ENCODE assay signal across 17 mouse cellular contexts in the genomic region with DNA sequence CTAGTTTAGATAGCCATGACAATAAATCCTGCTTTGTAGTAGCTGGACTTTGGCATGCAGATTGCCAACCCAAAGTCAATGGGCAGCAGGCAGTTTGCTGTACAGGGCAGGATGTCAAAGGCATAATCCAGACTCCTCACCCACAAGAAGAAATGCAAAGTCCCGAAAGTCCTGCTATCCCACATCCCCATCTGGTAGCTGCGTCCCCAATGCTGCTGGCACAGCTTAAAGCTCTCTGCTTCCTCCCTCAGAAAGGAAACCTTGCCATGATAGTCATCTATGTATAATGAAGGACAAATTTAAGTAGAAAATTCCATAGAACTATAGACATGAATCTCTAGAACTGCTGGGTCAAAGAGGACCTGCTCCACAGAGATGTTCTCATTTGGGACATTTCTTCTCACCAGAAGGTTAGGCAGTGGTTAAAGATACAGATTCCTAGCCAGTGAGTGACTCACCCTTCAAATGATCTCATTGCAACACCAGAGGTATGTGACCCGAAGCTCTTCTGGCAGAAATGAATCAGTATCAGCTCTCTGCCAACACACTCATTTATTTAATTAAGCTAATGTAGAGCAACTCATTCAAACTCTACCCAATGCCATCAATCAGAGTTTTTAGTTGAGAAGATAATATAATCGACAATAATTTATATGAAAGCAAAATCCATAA.
DNase-seq lines count a peak whose midpoint lies in the region; ATAC-seq and TF ChIP-seq lines count a peak whose summit lies in the region.
"Had no signal": no experiment of that assay in that cellular context is flagged by ENCODE, and none has a peak within 500 bp of the region (broad histone marks: within the 10 kb centered on the region; RNA-seq: fewer than 3 reads in every experiment).

No protein-coding gene starts in this region.

- no peak for TF ChIP-seq CTCF in Patski (IDR thresholded peaks at IDR 0.05)

- no peak for ATAC-seq in heart, embryonic 11.5 days (replicated peaks; ENCODE audit: insufficient number of reproducible peaks, low FRiP score, low TSS enrichment)
- ATAC-seq in Patski: peak; percentile 98
- ATAC-seq in megakaryocyte progenitor cell, adult 5-6 weeks (replicated peaks; ENCODE audit: poor library complexity): no peak
- ATAC-seq: forebrain, embryonic 15.5 days; intestine, postnatal 0 days had no signal

- intact Hi-C loops in heart, postnatal 10 days (cut with DNase I): no loop called here

- H3K27ac ChIP-seq in heart, embryonic 11.5 days (ENCODE audit: low read depth, low read length): no peak overlapping the region
- H3K27ac ChIP-seq: forebrain, embryonic 15.5 days; hindbrain, embryonic 15.5 days; kidney, postnatal 0 days; limb, embryonic 15.5 days; lung, embryonic 15.5 days; neural tube, embryonic 15.5 days had no signal

- WGBS in heart, embryonic 11.5 days (ENCODE audit: insufficient replicate concordance): 74% methylated on average over 4 of the region's 4 CpGs

- DNase-seq in adrenal gland, adult 8-10 months: peak; percentile 21
- DNase-seq in adrenal gland, postnatal 25 days: no peak
- peak; percentile 17 to 21 for DNase-seq in heart, postnatal 10 days
- DNase-seq in 3134 (ENCODE audit: extremely low read depth, insufficient read length, low spot score) (peak; percentile 13), Patski (ENCODE audit: low read depth, low spot score) (peak; percentile 46)
- DNase-seq in spleen, adult 12 weeks (ENCODE audit: low spot score): no peak
- DNase-seq: cerebellum, adult 9-10 months; thymus, postnatal 36 days had no signal

- no peak overlapping the region for H3K9ac ChIP-seq in heart, embryonic 11.5 days (ENCODE audit: low read depth, low read length)
- H3K9ac ChIP-seq: forebrain, embryonic 15.5 days; hindbrain, embryonic 15.5 days; limb, embryonic 15.5 days; lung, embryonic 15.5 days; neural tube, embryonic 15.5 days had no signal

- H3K4me2 ChIP-seq in heart, embryonic 11.5 days: no peak overlapping the region
- H3K4me2 ChIP-seq: forebrain, embryonic 15.5 days; hindbrain, embryonic 15.5 days; limb, embryonic 15.5 days; lung, embryonic 15.5 days; neural tube, embryonic 15.5 days had no signal

- no peaks in the 10 kb centered on the region for H3K27me3 ChIP-seq in heart, embryonic 11.5 days (ENCODE audit: control insufficient read depth, insufficient read depth, low read length)
- H3K27me3 ChIP-seq in Patski: no peaks in the 10 kb centered on the region
- H3K27me3 ChIP-seq: forebrain, embryonic 15.5 days; hindbrain, embryonic 15.5 days; limb, embryonic 15.5 days; lung, embryonic 15.5 days; neural tube, embryonic 15.5 days had no signal

- H3K9me3 ChIP-seq in heart, embryonic 11.5 days (replicated peaks; ENCODE audit: control insufficient read depth, low read length): no peaks in the 10 kb centered on the region
- H3K9me3 ChIP-seq: forebrain, embryonic 15.5 days; hindbrain, embryonic 15.5 days; limb, embryonic 15.5 days; lung, embryonic 15.5 days; neural tube, embryonic 15.5 days had no signal

- no peaks in the 10 kb centered on the region for H3K4me1 ChIP-seq in heart, embryonic 11.5 days (ENCODE audit: control insufficient read depth, insufficient read depth, low read length)
- H3K4me1 ChIP-seq: forebrain, embryonic 15.5 days; hindbrain, embryonic 15.5 days; limb, embryonic 15.5 days; lung, embryonic 15.5 days; neural tube, embryonic 15.5 days had no signal

- POLR2A ChIA-PET in Patski (lab: Charles Lee): no interaction called here

- CTCF ChIA-PET in Patski (lab: Charles Lee): interaction anchor here (0.8 to 1.9 kb wide), 2 partner anchors 17 to 23 kb away, joined by 3 to 5 read pairs; no protein-coding TSS in a partner anchor

- no peaks in the 10 kb centered on the region for H3K36me3 ChIP-seq in heart, embryonic 11.5 days (ENCODE audit: control insufficient read depth, insufficient read depth, low read length)
- H3K36me3 ChIP-seq: forebrain, embryonic 15.5 days; hindbrain, embryonic 15.5 days; limb, embryonic 15.5 days; lung, embryonic 15.5 days; neural tube, embryonic 15.5 days had no signal

- H3K4me3 ChIP-seq in heart, embryonic 11.5 days (ENCODE audit: low read depth, low read length): no peak overlapping the region
- H3K4me3 ChIP-seq: forebrain, embryonic 15.5 days; hindbrain, embryonic 15.5 days; limb, embryonic 15.5 days; lung, embryonic 15.5 days; neural tube, embryonic 15.5 days had no signal

- in situ Hi-C loops in Patski (cut with MboI; ENCODE audit: low pct_unique_long_range_greater_than_20kb): no loop called here

Comparison
In these comparisons a context has a peak if more than half of its experiments do, and no peak if none do; other contexts are left out.
1. DNase-seq: peak in adrenal gland, adult 8-10 months (single experiment), heart, postnatal 10 days (2 of 2), 3134 (single experiment) and Patski (single experiment); none in adrenal gland, postnatal 25 days (single experiment) and spleen, adult 12 weeks (single experiment).